Mouse (Mus musculus): ENCODE data around the gene Enox1. TPM values are rescaled to one million over a fixed set of nuclear protein-coding genes. Genes with fewer than 3 reads are reported as not detected.

Gene Enox1
- polyA plus RNA-seq, 1 experiment from 2014 or later, result 18.3 TPM

- WGBS, result 61% methylated on average over 13 of the region's 13 CpGs
- H3K4me2 ChIP-seq (replicated peaks; ENCODE audit: low read depth, low read length), result no peak overlapping the region
- ATAC-seq (ENCODE audit: low FRiP score), result peak; percentile 40; the same call in 1 of the 2 replicates
- H3K4me1 ChIP-seq (replicated peaks; ENCODE audit: control insufficient read depth, insufficient read depth, low read length), result no peaks in the 10 kb centered on the region; the same call in 1 of the 2 replicates
- H3K9ac ChIP-seq (ENCODE audit: low read depth, low read length), result no peak overlapping the region
- no peak overlapping the region for H3K4me3 ChIP-seq (ENCODE audit: low read depth, low read length)
- peak; percentile 14 for DNase-seq (ENCODE audit: low spot score)
- H3K27me3 ChIP-seq (ENCODE audit: control insufficient read depth, insufficient read depth, low read length), result no peaks in the 10 kb centered on the region
- H3K36me3 ChIP-seq (ENCODE audit: control insufficient read depth, insufficient read depth, low read length), result no peaks in the 10 kb centered on the region
- H3K9me3 ChIP-seq (ENCODE audit: control insufficient read depth, low read length), result no peaks in the 10 kb centered on the region
- H3K27ac ChIP-seq (ENCODE audit: low read depth, low read length), result peak overlapping the region; percentile 33
Measured at GRCm38 (mm10) chr14:77272931-77273446, 116.4 kb downstream of the Enox1 start.

- Histone ChIP-seq H3K9ac (ENCODE audit: low read depth, low read length) (no peak overlapping the region), H3K27me3 (ENCODE audit: control insufficient read depth, insufficient read depth, low read length) (no peaks in the 10 kb centered on the region)
- peak; percentile 15 for DNase-seq (ENCODE audit: low spot score)
Measured at GRCm38 (mm10) chr14:77273721-77274120, 117.2 kb downstream of the Enox1 start.

GRCm38 (mm10) chr14:77275607-77276006 lies 119.0 kb downstream of the Enox1 start:
- DNase-seq (ENCODE audit: low spot score) (no peak), ATAC-seq (ENCODE audit: low FRiP score) (no peak)
- H3K9ac ChIP-seq (ENCODE audit: low read depth, low read length), result no peak overlapping the region
- no peaks in the 10 kb centered on the region for H3K27me3 ChIP-seq (ENCODE audit: control insufficient read depth, insufficient read depth, low read length)
- no peaks in the 10 kb centered on the region for H3K9me3 ChIP-seq (ENCODE audit: control insufficient read depth, low read length)
- H3K36me3 ChIP-seq (ENCODE audit: control insufficient read depth, insufficient read depth, low read length), result no peaks in the 10 kb centered on the region
- WGBS, result 93% methylated on average over 6 of the region's 6 CpGs
- H3K4me3 ChIP-seq (ENCODE audit: low read depth, low read length), result no peak overlapping the region
- no peak overlapping the region for H3K4me2 ChIP-seq (replicated peaks; ENCODE audit: low read depth, low read length)
- no peak overlapping the region for H3K27ac ChIP-seq (ENCODE audit: low read depth, low read length)
- no peaks in the 10 kb centered on the region; the same call in 1 of the 2 replicates for H3K4me1 ChIP-seq (replicated peaks; ENCODE audit: control insufficient read depth, insufficient read depth, low read length)

More at GRCm38 (mm10) chr14:77273721-77274120, 117.2 kb downstream of the Enox1 start:
- peak; percentile 54 for ATAC-seq (ENCODE audit: low FRiP score)
- H3K4me3 ChIP-seq (ENCODE audit: low read depth, low read length), result no peak overlapping the region
- H3K36me3 ChIP-seq (ENCODE audit: control insufficient read depth, insufficient read depth, low read length), result no peaks in the 10 kb centered on the region
- peak overlapping the region; percentile 53 for H3K27ac ChIP-seq (ENCODE audit: low read depth, low read length)
- H3K4me1 ChIP-seq (replicated peaks; ENCODE audit: control insufficient read depth, insufficient read depth, low read length), result no peaks in the 10 kb centered on the region; the same call in 1 of the 2 replicates
- no peak overlapping the region for H3K4me2 ChIP-seq (replicated peaks; ENCODE audit: low read depth, low read length)
- H3K9me3 ChIP-seq (ENCODE audit: control insufficient read depth, low read length), result no peaks in the 10 kb centered on the region
- 65% methylated on average over 6 of the region's 6 CpGs for WGBS

GRCm38 (mm10) chr14:77279143-77279542 lies 122.6 kb downstream of the Enox1 start:
- Histone ChIP-seq H3K9ac (ENCODE audit: low read depth, low read length) (no peak overlapping the region), H3K36me3 (ENCODE audit: control insufficient read depth, insufficient read depth, low read length) (no peaks in the 10 kb centered on the region), H3K4me3 (ENCODE audit: low read depth, low read length) (no peak overlapping the region), H3K4me1 (replicated peaks; ENCODE audit: control insufficient read depth, insufficient read depth, low read length) (no peaks in the 10 kb centered on the region), H3K27me3 (ENCODE audit: control insufficient read depth, insufficient read depth, low read length) (no peaks in the 10 kb centered on the region), H3K9me3 (ENCODE audit: control insufficient read depth, low read length) (no peaks in the 10 kb centered on the region), H3K4me2 (replicated peaks; ENCODE audit: low read depth, low read length) (no peak overlapping the region), H3K27ac (ENCODE audit: low read depth, low read length) (no peak overlapping the region)
- DNase-seq (ENCODE audit: low spot score) (no peak), ATAC-seq (ENCODE audit: low FRiP score) (no peak)
- 93% methylated on average over 4 of the region's 4 CpGs for WGBS

GRCm38 (mm10) chr14:77280454-77280853 lies 123.9 kb downstream of the Enox1 start:
- H3K27ac ChIP-seq (ENCODE audit: low read depth, low read length), result no peak overlapping the region

GRCm38 (mm10) chr14:77280893-77281292 lies 124.3 kb downstream of the Enox1 start:
- H3K4me1 ChIP-seq (replicated peaks; ENCODE audit: control insufficient read depth, insufficient read depth, low read length), result no peaks in the 10 kb centered on the region
- H3K9me3 ChIP-seq (ENCODE audit: control insufficient read depth, low read length), result no peaks in the 10 kb centered on the region
- no peak overlapping the region for H3K4me3 ChIP-seq (ENCODE audit: low read depth, low read length)
- no peak overlapping the region for H3K4me2 ChIP-seq (replicated peaks; ENCODE audit: low read depth, low read length)
- WGBS, result 73% methylated on average over 7 of the region's 7 CpGs
- no peaks in the 10 kb centered on the region for H3K27me3 ChIP-seq (ENCODE audit: control insufficient read depth, insufficient read depth, low read length)
- no peaks in the 10 kb centered on the region for H3K36me3 ChIP-seq (ENCODE audit: control insufficient read depth, insufficient read depth, low read length)
- ATAC-seq (ENCODE audit: low FRiP score) (no peak), DNase-seq (ENCODE audit: low spot score) (no peak)
- H3K9ac ChIP-seq (ENCODE audit: low read depth, low read length), result no peak overlapping the region
- H3K27ac ChIP-seq (ENCODE audit: low read depth, low read length), result no peak overlapping the region

More at GRCm38 (mm10) chr14:77280454-77280853, 123.9 kb downstream of the Enox1 start:
- Histone ChIP-seq H3K9me3 (ENCODE audit: control insufficient read depth, low read length) (no peaks in the 10 kb centered on the region), H3K4me1 (replicated peaks; ENCODE audit: control insufficient read depth, insufficient read depth, low read length) (no peaks in the 10 kb centered on the region), H3K4me2 (replicated peaks; ENCODE audit: low read depth, low read length) (no peak overlapping the region), H3K9ac (ENCODE audit: low read depth, low read length) (no peak overlapping the region), H3K4me3 (ENCODE audit: low read depth, low read length) (no peak overlapping the region), H3K27me3 (ENCODE audit: control insufficient read depth, insufficient read depth, low read length) (no peaks in the 10 kb centered on the region), H3K36me3 (ENCODE audit: control insufficient read depth, insufficient read depth, low read length) (no peaks in the 10 kb centered on the region)
- WGBS, result 92% methylated on average over 2 of the region's 2 CpGs
- DNase-seq (ENCODE audit: low spot score) (no peak), ATAC-seq (ENCODE audit: low FRiP score) (no peak)

- DNase-seq (ENCODE audit: low spot score) (no peak), ATAC-seq (ENCODE audit: low FRiP score) (no peak)
- WGBS, result 74% methylated on average over 4 of the region's 4 CpGs
- H3K27me3 ChIP-seq (ENCODE audit: control insufficient read depth, insufficient read depth, low read length), result no peaks in the 10 kb centered on the region
- H3K27ac ChIP-seq (ENCODE audit: low read depth, low read length), result no peak overlapping the region
- no peak overlapping the region for H3K9ac ChIP-seq (ENCODE audit: low read depth, low read length)
- no peak overlapping the region for H3K4me2 ChIP-seq (replicated peaks; ENCODE audit: low read depth, low read length)
- no peaks in the 10 kb centered on the region for H3K4me1 ChIP-seq (replicated peaks; ENCODE audit: control insufficient read depth, insufficient read depth, low read length)
- H3K4me3 ChIP-seq (ENCODE audit: low read depth, low read length), result no peak overlapping the region
- no peaks in the 10 kb centered on the region for H3K36me3 ChIP-seq (ENCODE audit: control insufficient read depth, insufficient read depth, low read length)
- no peaks in the 10 kb centered on the region for H3K9me3 ChIP-seq (ENCODE audit: control insufficient read depth, low read length)
Measured at GRCm38 (mm10) chr14:77283939-77284338, 127.4 kb downstream of the Enox1 start.

GRCm38 (mm10) chr14:77285453-77285852 lies 128.9 kb downstream of the Enox1 start:
- Histone ChIP-seq H3K36me3 (ENCODE audit: control insufficient read depth, insufficient read depth, low read length) (no peaks in the 10 kb centered on the region), H3K4me3 (ENCODE audit: low read depth, low read length) (no peak overlapping the region), H3K27ac (ENCODE audit: low read depth, low read length) (no peak overlapping the region), H3K4me2 (replicated peaks; ENCODE audit: low read depth, low read length) (no peak overlapping the region), H3K27me3 (ENCODE audit: control insufficient read depth, insufficient read depth, low read length) (no peaks in the 10 kb centered on the region), H3K4me1 (replicated peaks; ENCODE audit: control insufficient read depth, insufficient read depth, low read length) (no peaks in the 10 kb centered on the region), H3K9me3 (ENCODE audit: control insufficient read depth, low read length) (no peaks in the 10 kb centered on the region), H3K9ac (ENCODE audit: low read depth, low read length) (no peak overlapping the region)
- no peak for ATAC-seq (ENCODE audit: low FRiP score)
- WGBS, result 93% methylated on average over 3 of the region's 3 CpGs
- DNase-seq (ENCODE audit: low spot score), result no peak

- H3K9ac ChIP-seq (ENCODE audit: low read depth, low read length), result no peak overlapping the region
- H3K9me3 ChIP-seq (ENCODE audit: control insufficient read depth, low read length), result no peaks in the 10 kb centered on the region
- no peak overlapping the region for H3K4me3 ChIP-seq (ENCODE audit: low read depth, low read length)
- DNase-seq (ENCODE audit: low spot score), result no peak
- WGBS, result 88% methylated on average over 5 of the region's 5 CpGs
- no peaks in the 10 kb centered on the region for H3K36me3 ChIP-seq (ENCODE audit: control insufficient read depth, insufficient read depth, low read length)
- no peak for ATAC-seq (ENCODE audit: low FRiP score)
- no peak overlapping the region for H3K27ac ChIP-seq (ENCODE audit: low read depth, low read length)
- H3K27me3 ChIP-seq (ENCODE audit: control insufficient read depth, insufficient read depth, low read length), result no peaks in the 10 kb centered on the region
- no peak overlapping the region for H3K4me2 ChIP-seq (replicated peaks; ENCODE audit: low read depth, low read length)
- H3K4me1 ChIP-seq (replicated peaks; ENCODE audit: control insufficient read depth, insufficient read depth, low read length), result no peaks in the 10 kb centered on the region
Measured at GRCm38 (mm10) chr14:77291756-77292155, 135.2 kb downstream of the Enox1 start.

Measured in hindbrain, embryonic 11.5 days (tissue).